Mouse (Mus musculus) ES-E14 (cell line): Measurements from ENCODE around the gene Nop16. TPM values are rescaled to one million over a fixed set of nuclear protein-coding genes. Genes with fewer than 3 reads are reported as not detected.
"Not testable (repeated sequence)": the region's sequence is repeated elsewhere in the genome, so short reads cannot be mapped to it uniquely, and the experiment has no call there.

ENCODE experiments used
- DNase-seq: peaks from one replicate; pipeline ENCODE4 v3.0.0-alpha.2; 2013; ENCODE audit warnings: low read depth, low spot score
- H3K27ac ChIP-seq: 2 replicates; pipeline ENCODE4 v1.5.1; 2012; ENCODE audit warnings: low read depth, mild to moderate bottlenecking, low read length, moderate library complexity, mixed read lengths; ENCODE audit not compliant: poor library complexity, insufficient read depth, severe bottlenecking
- H3K36me3 ChIP-seq: 2 replicates; pipeline ENCODE4 v1.6.1; 2012; ENCODE audit warnings: mild to moderate bottlenecking, low read length, moderate library complexity, mixed read lengths; ENCODE audit not compliant: control insufficient read depth, poor library complexity, insufficient read depth, severe bottlenecking
- H3K4me1 ChIP-seq, 2 experiments: fragments of 150-350 bp in 1 of 2; sonication (generic) in 1 of 2; 2 replicates each; pipeline ENCODE4 v1.6.1; 2012; ENCODE audit warnings: low read length in 2 of 2, mild to moderate bottlenecking in 1 of 2, mixed read lengths in 1 of 2; ENCODE audit not compliant: control insufficient read depth in 2 of 2, insufficient read depth in 2 of 2, poor library complexity in 1 of 2
- H3K4me3 ChIP-seq, 2 experiments: fragments of 150-350 bp in 1 of 2; sonication (generic) in 1 of 2; 2 replicates each; pipeline ENCODE4 v1.5.1; 2012; ENCODE audit warnings: low read length in 2 of 2, low read depth in 1 of 2, mild to moderate bottlenecking in 1 of 2, mixed read lengths in 1 of 2; ENCODE audit not compliant: insufficient read depth in 1 of 2, poor library complexity in 1 of 2, severe bottlenecking in 1 of 2
- H3K9ac ChIP-seq: 2 replicates; pipeline ENCODE4 v1.6.1; 2012; ENCODE audit warnings: low read depth, mild to moderate bottlenecking, low read length, mixed read lengths; ENCODE audit not compliant: poor library complexity, insufficient read depth, severe bottlenecking
- H3K9me3 ChIP-seq: fragments of 150-350 bp; sonication (generic); 2 replicates; pipeline ENCODE4 v1.6.1; 2012; ENCODE audit warnings: low read depth, mild to moderate bottlenecking, low read length; ENCODE audit not compliant: control insufficient read depth, insufficient read depth
- CHD2 ChIP-seq: IDR thresholded peaks from 2 replicates; pipeline ENCODE4 v1.6.1; 2014; ENCODE audit warnings: mild to moderate bottlenecking, low read depth, low read length, inconsistent platforms
- HCFC1 ChIP-seq: IDR thresholded peaks from 2 replicates; pipeline ENCODE4 v1.6.1; 2012; ENCODE audit warnings: low read length, inconsistent platforms, borderline replicate concordance; ENCODE audit not compliant: insufficient read depth
- MAFK ChIP-seq: IDR thresholded peaks from 2 replicates; pipeline ENCODE4 v1.6.1; 2014; ENCODE audit warnings: mild to moderate bottlenecking, low read depth, low read length, inconsistent platforms; ENCODE audit not compliant: insufficient read depth
- ZC3H11A ChIP-seq: IDR thresholded peaks from 2 replicates; pipeline ENCODE4 v1.6.1; 2012; ENCODE audit warnings: low read depth, mild to moderate bottlenecking, inconsistent platforms, low read length, borderline replicate concordance
- ZNF384 ChIP-seq: IDR thresholded peaks from 2 replicates; pipeline ENCODE4 v1.6.1; 2012; ENCODE audit warnings: low read depth, low read length, inconsistent platforms
- in situ Hi-C, 2 experiments: fragments of 600-800 bp; cut with MboI; formaldehyde crosslinking; loops; one replicate each; pipeline ENCODE4 v1.15.1; 2025; ENCODE audit warnings: low sequenced_read_pairs in 2 of 2, inconsistent platforms in 1 of 2; ENCODE audit not compliant: unreplicated experiment in 2 of 2
- total RNA-seq: library from RNA; depleted of rRNA; stranded (reverse); fragments of 300-350 nt; gene quantifications from 2 replicates; pipeline ENCODE4 v1.2.3, GENCODE M21; 2012

Gene Nop16
- total RNA-seq, 1 experiment = 65.5 TPM

DNA sequence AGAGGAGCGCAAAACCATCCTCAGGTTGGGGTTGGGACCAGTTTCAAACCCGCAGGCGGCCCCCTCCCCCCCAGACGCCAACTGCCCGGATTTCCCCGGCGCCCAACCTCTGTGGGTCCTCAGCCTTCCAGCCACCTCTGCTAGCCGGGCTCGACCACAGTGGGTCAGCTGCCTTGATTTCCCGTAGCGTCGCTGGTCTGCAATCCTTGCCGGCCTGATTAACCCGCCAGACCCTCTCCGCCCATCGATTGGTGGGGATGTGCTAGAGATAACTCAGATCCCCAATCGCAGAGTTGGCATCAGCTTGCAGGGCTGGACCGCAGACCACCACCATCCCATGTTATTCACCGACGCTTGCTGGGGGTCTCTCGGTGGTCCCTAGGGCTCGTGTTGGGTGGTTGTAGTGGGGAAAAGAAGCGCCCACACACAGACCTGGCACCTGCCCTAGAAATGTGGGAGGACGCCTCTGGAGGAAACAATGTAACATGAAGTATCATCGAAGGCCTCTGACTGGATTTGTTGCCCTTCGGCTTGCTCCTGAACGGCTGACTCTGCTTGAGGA lies 32.2 kb upstream of the Nop16 start:
- DNase-seq = no peak
- Histone ChIP-seq H3K9ac (peak overlapping the region; percentile 99), H3K27ac (peak overlapping the region; percentile 94), H3K4me3 (peak overlapping the region; percentile 92 to 97), H3K4me1 (peaks cover 1 to 4% of the 10 kb centered on the region in 2 experiments; a peak in 1 of 4 replicates), H3K36me3 (no peaks in the 10 kb centered on the region), H3K9me3 (no peaks in the 10 kb centered on the region)
- in situ Hi-C loops = no loop called here
- TF ChIP-seq CHD2 = no peak
- TF ChIP-seq HCFC1 = no peak; the same call in 1 of the 2 replicates
- TF ChIP-seq MAFK = no peak

GRCm38 (mm10) chr13:54621155-54621932 lies 31.5 kb upstream of the Nop16 start, which contains the start of gene Faf2:
Gene Faf2 (plus strand): TSS chr13:54621784.
- Histone ChIP-seq H3K4me3 (peak within 1 kb of the TSS; percentile 92 to 97), H3K9ac (peak within 1 kb of the TSS; percentile 99), H3K4me1 (peaks cover 1 to 2% of the 10 kb centered on the region in 2 experiments; a peak in 1 of 4 replicates), H3K36me3 (no peaks in the 10 kb centered on the region), H3K9me3 (no peaks in the 10 kb centered on the region), H3K27ac (peak within 1 kb of the TSS; percentile 94)
- TF ChIP-seq ZNF384 = no peak
- TF ChIP-seq MAFK = no peak
- no peak for TF ChIP-seq ZC3H11A
- TF ChIP-seq CHD2 = peak; percentile 87
- peak; percentile 73; the same call in 1 of the 2 replicates for TF ChIP-seq HCFC1
- peak; percentile 95 for DNase-seq
- in situ Hi-C loops = no loop called here

DNA sequence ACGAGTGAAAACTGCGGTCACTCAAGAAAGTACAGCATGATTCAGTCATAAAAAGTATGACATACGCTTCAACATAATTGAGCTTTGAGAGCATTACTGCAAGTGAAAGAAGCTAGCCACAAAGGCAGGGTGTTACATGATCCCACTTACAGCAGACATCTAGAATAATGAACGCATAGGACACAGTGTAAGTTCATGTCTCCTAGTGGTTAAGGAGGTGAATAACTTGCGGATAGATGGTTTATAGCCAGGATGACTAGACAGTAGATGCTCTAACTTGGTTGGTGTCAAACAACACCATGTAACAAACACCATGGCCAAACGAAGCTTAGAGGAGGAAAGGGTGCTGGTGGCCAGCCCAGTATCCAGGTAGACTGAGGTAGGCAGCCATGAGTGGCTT lies 27.1 kb upstream of the Nop16 start:
- Histone ChIP-seq H3K4me1 (peaks cover 0 to 4% of the 10 kb centered on the region in 2 experiments; a peak in 1 of 4 replicates), H3K9me3 (no peaks in the 10 kb centered on the region), H3K4me3 (no peak overlapping the region), H3K27ac (peak overlapping the region; percentile 36; the same call in 1 of the 2 replicates), H3K9ac (no peak overlapping the region), H3K36me3 (no peaks in the 10 kb centered on the region)
- in situ Hi-C loops = no loop called here
- no peak for DNase-seq
- TF ChIP-seq MAFK (no peak), CHD2 (no peak), ZNF384 (no peak), ZC3H11A (no peak), HCFC1 (no peak)

GRCm38 (mm10) chr13:54616307-54616706 lies 26.4 kb upstream of the Nop16 start:
- DNase-seq = no peak
- no peak overlapping the region for H3K9ac ChIP-seq
- no peaks in the 10 kb centered on the region for H3K36me3 ChIP-seq
- no peaks in the 10 kb centered on the region for H3K9me3 ChIP-seq
- H3K4me1 ChIP-seq = peaks cover 3 to 4% of the 10 kb centered on the region in 2 experiments; a peak in 2 of 4 replicates
- TF ChIP-seq ZNF384 (no peak), CHD2 (no peak), ZC3H11A (no peak), HCFC1 (no peak), MAFK (no peak)
- in situ Hi-C loops = no loop called here
- no peak overlapping the region for H3K4me3 ChIP-seq
- H3K27ac ChIP-seq = no peak overlapping the region

GRCm38 (mm10) chr13:54613141-54613540 lies 23.3 kb upstream of the Nop16 start:
- H3K4me3 ChIP-seq, H3K9ac ChIP-seq, DNase-seq, H3K27ac ChIP-seq, H3K36me3 ChIP-seq, H3K9me3 ChIP-seq, in situ Hi-C loops: not testable (repeated sequence)
- H3K4me1 ChIP-seq = peaks cover 5 to 19% of the 10 kb centered on the region in 2 experiments; a peak in 3 of 4 replicates
